Mouse (Mus musculus): ENCODE measurements around the gene Plekha1. TPM values are rescaled to one million over a fixed set of nuclear protein-coding genes. Genes with fewer than 3 reads are reported as not detected.

Gene Plekha1
- total RNA-seq, 1 experiment, result 52.4 TPM

DNA sequence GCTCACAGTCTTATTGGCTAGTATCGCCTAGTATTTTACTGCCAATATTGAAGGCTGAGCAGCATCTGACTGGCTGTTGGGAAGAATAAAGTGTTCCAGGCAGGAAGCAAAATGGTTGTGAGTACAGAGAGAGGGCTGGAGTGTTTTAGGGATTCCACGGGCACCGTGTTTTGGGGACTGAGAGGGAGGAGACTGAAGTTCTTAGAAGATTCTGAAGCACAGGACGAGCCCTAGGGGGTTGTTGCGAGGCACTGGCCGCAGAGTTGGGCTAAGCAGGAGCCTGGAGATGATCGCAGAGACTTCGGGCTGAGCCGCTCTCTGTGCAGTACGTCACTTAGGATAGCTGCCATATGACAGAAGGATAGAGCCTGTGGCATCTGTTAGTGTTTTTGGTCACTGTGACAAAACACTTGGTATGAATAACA lies 88.6 kb downstream of the Plekha1 start:
- no peaks in the 10 kb centered on the region for H3K36me3 ChIP-seq (ENCODE audit: control insufficient read depth, insufficient read depth, low read length, poor library complexity, severe bottlenecking)
- no peak overlapping the region for H3K9ac ChIP-seq (ENCODE audit: insufficient read depth, low read depth, low read length, poor library complexity, severe bottlenecking)
- TF ChIP-seq CHD2 (IDR thresholded peaks at IDR 0.05; ENCODE audit: low read depth, low read length) (no peak), ZNF384 (IDR thresholded peaks at IDR 0.05; ENCODE audit: low read depth, low read length) (no peak), HCFC1 (IDR thresholded peaks at IDR 0.05; ENCODE audit: borderline replicate concordance, insufficient read depth, low read length) (no peak), MAFK (IDR thresholded peaks at IDR 0.05; ENCODE audit: insufficient read depth, low read depth, low read length) (no peak), ZC3H11A (IDR thresholded peaks at IDR 0.05; ENCODE audit: borderline replicate concordance, low read depth, low read length) (no peak)
- in situ Hi-C loops (cut with MboI; ENCODE audit: low sequenced_read_pairs in 2 of 2, unreplicated experiment in 2 of 2), result no loop called here
- no peak overlapping the region for H3K27ac ChIP-seq (ENCODE audit: insufficient read depth, low read depth, low read length, poor library complexity, severe bottlenecking)
- peaks cover 2 to 8% of the 10 kb centered on the region in 2 experiments; a peak in 2 of 4 replicates for H3K4me1 ChIP-seq (ENCODE audit: control insufficient read depth in 2 of 2, insufficient read depth in 2 of 2, low read length in 2 of 2, poor library complexity in 1 of 2)
- H3K9me3 ChIP-seq (ENCODE audit: control insufficient read depth, insufficient read depth, low read depth, low read length), result no peaks in the 10 kb centered on the region
- H3K4me3 ChIP-seq (ENCODE audit: insufficient read depth in 1 of 2, low read depth in 1 of 2, low read length in 2 of 2, poor library complexity in 1 of 2, severe bottlenecking in 1 of 2), result no peak overlapping the region
- DNase-seq (ENCODE audit: low read depth, low spot score), result no peak

DNA sequence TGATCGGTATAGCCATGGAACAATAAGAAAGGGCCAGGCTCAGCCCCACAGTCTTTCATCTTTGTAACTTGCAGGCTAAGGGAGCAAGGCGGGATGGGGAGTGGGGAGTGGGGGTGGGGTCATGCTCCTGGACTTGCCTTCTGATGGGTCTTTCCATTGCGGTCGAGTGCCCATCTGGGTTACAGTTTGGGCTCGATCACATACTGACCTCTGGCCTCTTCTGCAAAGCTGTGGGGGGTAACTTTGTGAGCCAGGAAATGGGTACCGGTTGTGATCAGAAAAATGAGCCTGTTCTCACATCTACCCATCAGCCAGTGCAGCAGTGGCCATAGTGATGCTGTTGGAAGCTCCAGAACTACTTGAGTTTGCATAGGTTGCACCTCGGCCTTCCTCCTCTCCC lies 93.0 kb downstream of the Plekha1 start:
- H3K36me3 ChIP-seq (ENCODE audit: control insufficient read depth, insufficient read depth, low read length, poor library complexity, severe bottlenecking), result no peaks in the 10 kb centered on the region
- peaks cover 0 to 3% of the 10 kb centered on the region in 2 experiments; a peak in 1 of 4 replicates for H3K4me1 ChIP-seq (ENCODE audit: control insufficient read depth in 2 of 2, insufficient read depth in 2 of 2, low read length in 2 of 2, poor library complexity in 1 of 2)
- no peaks in the 10 kb centered on the region for H3K9me3 ChIP-seq (ENCODE audit: control insufficient read depth, insufficient read depth, low read depth, low read length)
- no peak overlapping the region for H3K4me3 ChIP-seq (ENCODE audit: insufficient read depth in 1 of 2, low read depth in 1 of 2, low read length in 2 of 2, poor library complexity in 1 of 2, severe bottlenecking in 1 of 2)
- in situ Hi-C loops (cut with MboI; ENCODE audit: low sequenced_read_pairs in 2 of 2, unreplicated experiment in 2 of 2), result no loop called here
- no peak overlapping the region for H3K9ac ChIP-seq (ENCODE audit: insufficient read depth, low read depth, low read length, poor library complexity, severe bottlenecking)
- no peak overlapping the region for H3K27ac ChIP-seq (ENCODE audit: insufficient read depth, low read depth, low read length, poor library complexity, severe bottlenecking)
- DNase-seq (ENCODE audit: low read depth, low spot score), result no peak
- TF ChIP-seq ZNF384 (IDR thresholded peaks at IDR 0.05; ENCODE audit: low read depth, low read length) (no peak), HCFC1 (IDR thresholded peaks at IDR 0.05; ENCODE audit: borderline replicate concordance, insufficient read depth, low read length) (no peak), ZC3H11A (IDR thresholded peaks at IDR 0.05; ENCODE audit: borderline replicate concordance, low read depth, low read length) (no peak), MAFK (IDR thresholded peaks at IDR 0.05; ENCODE audit: insufficient read depth, low read depth, low read length) (no peak), CHD2 (IDR thresholded peaks at IDR 0.05; ENCODE audit: low read depth, low read length) (no peak)

DNA sequence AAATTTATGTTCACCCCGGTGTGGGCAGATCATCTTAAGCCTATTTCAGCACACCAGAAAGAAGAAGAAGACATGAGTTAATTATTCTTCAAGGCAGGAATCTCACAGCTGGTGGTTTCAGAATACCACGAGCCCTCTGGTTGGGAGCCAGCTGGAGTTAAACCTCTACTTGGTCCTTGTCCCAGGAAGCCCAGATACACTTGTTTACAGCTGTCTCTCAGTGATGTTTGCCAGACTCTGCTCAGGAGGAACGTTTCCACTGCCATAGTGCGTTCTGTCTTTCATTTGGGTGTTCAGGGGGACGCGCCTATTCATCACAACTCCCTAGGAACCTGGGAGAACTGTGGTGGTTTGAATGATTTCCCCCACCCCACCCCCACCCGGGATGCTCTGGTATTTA lies 94.3 kb downstream of the Plekha1 start:
- Histone ChIP-seq H3K9me3 (ENCODE audit: control insufficient read depth, insufficient read depth, low read depth, low read length) (no peaks in the 10 kb centered on the region), H3K4me1 (ENCODE audit: control insufficient read depth in 2 of 2, insufficient read depth in 2 of 2, low read length in 2 of 2, poor library complexity in 1 of 2) (peaks cover under 1 to 3% of the 10 kb centered on the region in 2 experiments; a peak in 1 of 4 replicates), H3K9ac (ENCODE audit: insufficient read depth, low read depth, low read length, poor library complexity, severe bottlenecking) (no peak overlapping the region), H3K4me3 (ENCODE audit: insufficient read depth in 1 of 2, low read depth in 1 of 2, low read length in 2 of 2, poor library complexity in 1 of 2, severe bottlenecking in 1 of 2) (no peak overlapping the region), H3K36me3 (ENCODE audit: control insufficient read depth, insufficient read depth, low read length, poor library complexity, severe bottlenecking) (no peaks in the 10 kb centered on the region), H3K27ac (ENCODE audit: insufficient read depth, low read depth, low read length, poor library complexity, severe bottlenecking) (no peak overlapping the region)
- in situ Hi-C loops (cut with MboI; ENCODE audit: low sequenced_read_pairs in 2 of 2, unreplicated experiment in 2 of 2), result no loop called here
- TF ChIP-seq CHD2 (IDR thresholded peaks at IDR 0.05; ENCODE audit: low read depth, low read length), result no peak
- no peak for DNase-seq (ENCODE audit: low read depth, low spot score)

DNA sequence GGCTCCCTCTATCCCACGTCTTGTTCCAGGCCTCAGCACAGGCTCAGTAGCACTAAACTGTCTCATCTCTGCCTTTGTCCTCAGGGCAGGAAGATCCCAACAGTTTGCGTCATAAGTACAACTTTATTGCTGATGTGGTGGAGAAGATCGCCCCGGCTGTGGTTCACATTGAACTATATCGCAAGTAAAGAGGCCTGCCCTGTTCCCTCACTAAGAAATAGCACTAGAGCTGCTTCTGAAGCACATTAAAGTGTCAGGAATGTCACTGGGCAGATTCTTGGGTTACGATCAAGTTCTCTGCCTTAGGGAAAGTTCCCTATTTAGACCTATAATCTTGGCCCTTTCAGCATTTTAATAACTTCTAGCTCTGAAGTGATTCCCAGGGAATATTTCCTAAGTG lies 95.9 kb downstream of the Plekha1 start:
- in situ Hi-C loops (cut with MboI; ENCODE audit: low sequenced_read_pairs in 2 of 2, unreplicated experiment in 2 of 2), result no loop called here
- no peaks in the 10 kb centered on the region for H3K36me3 ChIP-seq (ENCODE audit: control insufficient read depth, insufficient read depth, low read length, poor library complexity, severe bottlenecking)
- DNase-seq (ENCODE audit: low read depth, low spot score), result no peak
- no peak for TF ChIP-seq ZNF384 (IDR thresholded peaks at IDR 0.05; ENCODE audit: low read depth, low read length)
- no peak overlapping the region for H3K27ac ChIP-seq (ENCODE audit: insufficient read depth, low read depth, low read length, poor library complexity, severe bottlenecking)
- no peaks in the 10 kb centered on the region for H3K9me3 ChIP-seq (ENCODE audit: control insufficient read depth, insufficient read depth, low read depth, low read length)
- no peak overlapping the region for H3K9ac ChIP-seq (ENCODE audit: insufficient read depth, low read depth, low read length, poor library complexity, severe bottlenecking)
- H3K4me1 ChIP-seq (ENCODE audit: control insufficient read depth in 2 of 2, insufficient read depth in 2 of 2, low read length in 2 of 2, poor library complexity in 1 of 2), result peaks cover 4 to 14% of the 10 kb centered on the region in 2 experiments; a peak in 2 of 4 replicates
- no peak overlapping the region for H3K4me3 ChIP-seq (ENCODE audit: insufficient read depth in 1 of 2, low read depth in 1 of 2, low read length in 2 of 2, poor library complexity in 1 of 2, severe bottlenecking in 1 of 2)

Other genes starting within 250 kb of the Plekha1 start
- 0.09 TPM in 1 of 2 replicates, not detected in the other for gene Btbd16, start 91.7 kb upstream of the Plekha1 start, total RNA-seq (2012; rRNA removed)
- gene Htra1, start 70.4 kb downstream of the Plekha1 start, total RNA-seq (2012; rRNA removed), result 76.9 and 96.3 TPM in 2 replicates
- gene Dmbt1, start 166.3 kb downstream of the Plekha1 start, total RNA-seq (2012; rRNA removed), result 0.27 TPM in 1 of 2 replicates, not detected in the other

Measured in ES-E14 (cell line).